In genomic region chr4:109433641-109434040, GRCm38 (mm10) we compare ENCODE assay signal across 11 mouse cellular contexts. TPM values are rescaled to one million over a fixed set of nuclear protein-coding genes. Genes with fewer than 3 reads are reported as not detected.
A peak's percentile ranks its signal among the peaks of the same experiment; 100 is the strongest.
DNase-seq lines count a peak whose midpoint lies in the region; ATAC-seq and TF ChIP-seq lines count a peak whose summit lies in the region.
"Had no signal": no experiment of that assay in that cellular context is flagged by ENCODE, and none has a peak within 500 bp of the region (broad histone marks: within the 10 kb centered on the region; RNA-seq: fewer than 3 reads in every experiment).

No protein-coding gene starts in this region.

- no peak overlapping the region for H3K9ac ChIP-seq in midbrain, embryonic 16.5 days (ENCODE audit: low read depth, low read length)
- no peak overlapping the region for H3K9ac ChIP-seq in stomach, postnatal 0 days (ENCODE audit: low read length)

- H3K36me3 ChIP-seq in midbrain, embryonic 10.5 days: no peaks in the 10 kb centered on the region
- H3K36me3 ChIP-seq in midbrain, embryonic 16.5 days (ENCODE audit: control insufficient read depth, insufficient read depth, low read length): no peaks in the 10 kb centered on the region
- H3K36me3 ChIP-seq in limb, embryonic 10.5 days: no peaks in the 10 kb centered on the region
- H3K36me3 ChIP-seq in stomach, postnatal 0 days (ENCODE audit: control insufficient read depth, insufficient read depth, low read length): no peaks in the 10 kb centered on the region
- H3K36me3 ChIP-seq: embryonic facial prominence, embryonic 10.5 days had no signal

- no peaks in the 10 kb centered on the region for H3K27me3 ChIP-seq in midbrain, embryonic 10.5 days (ENCODE audit: low read depth, poor library complexity, severe bottlenecking)
- no peaks in the 10 kb centered on the region for H3K27me3 ChIP-seq in midbrain, embryonic 16.5 days (ENCODE audit: control insufficient read depth, insufficient read depth, low read depth, low read length)
- H3K27me3 ChIP-seq in limb, embryonic 10.5 days (ENCODE audit: low read depth, poor library complexity, severe bottlenecking): no peaks in the 10 kb centered on the region
- no peaks in the 10 kb centered on the region for H3K27me3 ChIP-seq in stomach, postnatal 0 days (ENCODE audit: control insufficient read depth, insufficient read depth, low read length)

- H3K4me2 ChIP-seq in midbrain, embryonic 16.5 days (ENCODE audit: low read length): no peak overlapping the region
- H3K4me2 ChIP-seq in stomach, postnatal 0 days (replicated peaks; ENCODE audit: low read depth): no peak overlapping the region

- no peak for TF ChIP-seq CTCF in stomach, postnatal 0 days (IDR thresholded peaks at IDR 0.05; ENCODE audit: low read depth)

- H3K4me3 ChIP-seq in midbrain, embryonic 10.5 days: no peak overlapping the region
- no peak overlapping the region for H3K4me3 ChIP-seq in midbrain, embryonic 16.5 days (ENCODE audit: low read depth, low read length)
- H3K4me3 ChIP-seq in limb, embryonic 10.5 days: no peak overlapping the region
- no peak overlapping the region for H3K4me3 ChIP-seq in stomach, postnatal 0 days (ENCODE audit: low read depth, low read length)
- H3K4me3 ChIP-seq: embryonic facial prominence, embryonic 10.5 days; layer of hippocampus, adult 2 months; megakaryocyte, embryonic 14.5 days had no signal

- no peak overlapping the region for H3K27ac ChIP-seq in midbrain, embryonic 10.5 days (replicated peaks)
- no peak overlapping the region for H3K27ac ChIP-seq in midbrain, embryonic 16.5 days (ENCODE audit: low read length)
- peak overlapping the region; percentile 76 for H3K27ac ChIP-seq in limb, embryonic 10.5 days
- H3K27ac ChIP-seq in stomach, postnatal 0 days (replicated peaks): 0 out of 2 replicates have a peak overlapping the region, but pooled peaks have one; percentile 35
- H3K27ac ChIP-seq: layer of hippocampus, adult 2 months had no signal

- peak; percentile 22; the same call in 1 of the 2 replicates for ATAC-seq in cerebellum, adult (ENCODE audit: insufficient number of reproducible peaks, low FRiP score, low TSS enrichment)
- ATAC-seq in midbrain, embryonic 16.5 days: no peak
- no peak for ATAC-seq in stomach, postnatal 0 days (ENCODE audit: low FRiP score, low TSS enrichment)

- no peaks in the 10 kb centered on the region for H3K9me3 ChIP-seq in midbrain, embryonic 10.5 days (replicated peaks)
- no peaks in the 10 kb centered on the region for H3K9me3 ChIP-seq in midbrain, embryonic 16.5 days (replicated peaks; ENCODE audit: control insufficient read depth, low read length, poor library complexity, severe bottlenecking)
- H3K9me3 ChIP-seq in limb, embryonic 10.5 days (replicated peaks): no peaks in the 10 kb centered on the region
- no peaks in the 10 kb centered on the region for H3K9me3 ChIP-seq in stomach, postnatal 0 days (ENCODE audit: control insufficient read depth, low read length)
- H3K9me3 ChIP-seq: embryonic facial prominence, embryonic 10.5 days; megakaryocyte, embryonic 14.5 days had no signal

- no peak for DNase-seq in cerebellum, adult 9-11 months
- peak; percentile 11 for DNase-seq in midbrain, embryonic 10.5 days (ENCODE audit: low spot score)
- DNase-seq in limb, embryonic 10.5 days (ENCODE audit: low spot score): no peak
- DNase-seq in stomach, postnatal 0 days (ENCODE audit: low spot score): no peak
- DNase-seq in right cerebral cortex, postnatal 14 days: no peak
- no peak for DNase-seq in left cerebral cortex, adult 11 months (ENCODE audit: low spot score)

- H3K4me1 ChIP-seq in midbrain, embryonic 10.5 days: peaks cover 33% of the 10 kb centered on the region
- H3K4me1 ChIP-seq in midbrain, embryonic 16.5 days (ENCODE audit: control insufficient read depth, insufficient read depth, low read length): no peaks in the 10 kb centered on the region; the same call in 1 of the 2 replicates
- H3K4me1 ChIP-seq in limb, embryonic 10.5 days: peaks cover 30% of the 10 kb centered on the region
- H3K4me1 ChIP-seq in stomach, postnatal 0 days (replicated peaks; ENCODE audit: control insufficient read depth, insufficient read depth): no peaks in the 10 kb centered on the region

- WGBS in midbrain, embryonic 10.5 days: 84% methylated on average over 6 of the region's 6 CpGs
- 83% methylated on average over 6 of the region's 6 CpGs for WGBS in midbrain, embryonic 16.5 days
- WGBS in limb, embryonic 10.5 days: 72% methylated on average over 6 of the region's 6 CpGs
- WGBS in stomach, postnatal 0 days: 57% methylated on average over 6 of the region's 6 CpGs

- TF ChIP-seq EP300 in stomach, postnatal 0 days (optimal IDR thresholded peaks at IDR 0.05): no peak

RNA-seq across cellular contexts. Expression of gene Ttc39a, which starts 27.2 kb away (rescaled TPM):
- 2.4 and 2.9 TPM in 2 replicates for polyA plus RNA-seq in midbrain, embryonic 10.5 days (2016; fragmentation: Nextera tagmentation; extraction: Ambion mirVana)
- 2.8 and 2.9 TPM in 2 replicates for polyA plus RNA-seq in midbrain, embryonic 16.5 days (2015; fragmentation: Nextera tagmentation; extraction: Ambion mirVana)
- polyA plus RNA-seq in limb, embryonic 10.5 days (2016; fragmentation: Nextera tagmentation; extraction: Ambion mirVana): 6.9 and 7.0 TPM in 2 replicates
- polyA plus RNA-seq in stomach, postnatal 0 days (2015; fragmentation: Nextera tagmentation; extraction: Ambion mirVana): 29.7 and 30.2 TPM in 2 replicates

RNA-seq across cellular contexts. Expression of gene Rnf11, which starts 50.9 kb away (rescaled TPM):
- polyA plus RNA-seq in midbrain, embryonic 10.5 days (2016; fragmentation: Nextera tagmentation; extraction: Ambion mirVana): 24.5 and 30.9 TPM in 2 replicates
- 64.3 and 68.5 TPM in 2 replicates for polyA plus RNA-seq in midbrain, embryonic 16.5 days (2015; fragmentation: Nextera tagmentation; extraction: Ambion mirVana)
- 17.8 and 21.5 TPM in 2 replicates for polyA plus RNA-seq in limb, embryonic 10.5 days (2016; fragmentation: Nextera tagmentation; extraction: Ambion mirVana)
- polyA plus RNA-seq in stomach, postnatal 0 days (2015; fragmentation: Nextera tagmentation; extraction: Ambion mirVana): 52.0 and 57.1 TPM in 2 replicates

Comparison
In these comparisons a context has a peak if more than half of its experiments do, and no peak if none do; other contexts are left out.
1. H3K27ac ChIP-seq: peak in limb, embryonic 10.5 days (single experiment) and stomach, postnatal 0 days (single experiment); none in midbrain, embryonic 10.5 days (single experiment) and midbrain, embryonic 16.5 days (single experiment).